Mouse (Mus musculus) G1E (cell line): ENCODE measurements at regions not wholly inside any gene's neighbourhood (a gene's known extent, or its start where the extent isn't known, plus 50 kb on each side); places are given as distances from the start of the nearest gene placed in this dataset.

ENCODE experiments used
- CTCF ChIP-seq: IDR thresholded peaks from 2 replicates; pipeline ENCODE4 v1.5.1; 2012; ENCODE audit warnings: low read depth, low read length, inconsistent platforms, mixed read lengths
- GATA1 ChIP-seq: IDR thresholded peaks from 2 replicates; pipeline ENCODE4 v1.6.1; 2012; ENCODE audit warnings: borderline replicate concordance, low read length, inconsistent platforms, mixed read lengths
- TAL1 ChIP-seq: conservative IDR thresholded peaks from 2 replicates; pipeline ENCODE4 v1.6.1; 2012; ENCODE audit warnings: low read depth, low read length, inconsistent platforms, mixed read lengths

DNA sequence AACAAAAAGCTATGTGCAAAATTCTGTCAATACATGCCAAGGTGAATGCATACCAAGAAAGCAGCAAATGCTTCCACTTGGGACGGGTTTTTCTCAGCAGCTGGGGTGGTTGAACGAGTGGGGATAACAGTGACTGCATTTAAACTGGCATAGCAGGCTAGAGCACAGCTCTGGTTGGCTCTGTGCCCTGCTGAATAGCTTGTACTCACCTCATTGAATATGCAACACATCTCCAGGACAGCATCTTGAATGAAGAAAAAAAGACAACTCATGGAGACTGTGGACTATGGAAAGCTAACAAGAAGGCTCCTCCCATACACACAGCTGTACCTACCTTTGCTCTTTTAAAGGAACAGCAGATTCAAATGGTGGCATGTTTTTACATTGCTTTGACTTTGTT lies 111.2 kb upstream of the Fbxo33 start:
- no peak for TF ChIP-seq TAL1
- TF ChIP-seq CTCF, result no peak
- TF ChIP-seq GATA1, result no peak
